Mouse (Mus musculus) heart, postnatal 0 days (tissue): ENCODE data around the gene Uba1. TPM values are rescaled to one million over a fixed set of nuclear protein-coding genes. Genes with fewer than 3 reads are reported as not detected.

Source experiments
- ATAC-seq: fragments of 200-750 bp; cut with Nextera tagmentation; 2 replicates; pipeline ENCODE4 v1.8.0; 2017; ENCODE audit warnings: low read depth, moderate number of reproducible peaks, moderate library complexity; ENCODE audit not compliant: insufficient read depth
- DNase-seq: peaks from one replicate; pipeline ENCODE4 v3.0.0-alpha.2; 2016; ENCODE audit warnings: low spot score
- H3K27ac ChIP-seq: fragments of 300-500 bp; sonication (generic); 2 replicates; pipeline ENCODE4 v1.5.1; 2014; ENCODE audit warnings: low read depth, mild to moderate bottlenecking
- H3K27me3 ChIP-seq: fragments of 300-500 bp; sonication (generic); 2 replicates; pipeline ENCODE4 v1.6.1; 2014; ENCODE audit warnings: low read length, mixed read lengths; ENCODE audit not compliant: control insufficient read depth, insufficient read depth
- H3K36me3 ChIP-seq: fragments of 300-500 bp; sonication (generic); replicated peaks from 2 replicates; pipeline ENCODE4 v1.6.1; 2014; ENCODE audit warnings: low read length, mixed read lengths; ENCODE audit not compliant: control insufficient read depth, insufficient read depth
- H3K4me1 ChIP-seq: fragments of 300-500 bp; sonication (generic); 2 replicates; pipeline ENCODE4 v1.6.1; 2014; ENCODE audit warnings: antibody characterized with exemption; ENCODE audit not compliant: control insufficient read depth, insufficient read depth
- H3K4me2 ChIP-seq: fragments of 300-500 bp; sonication (generic); 2 replicates; pipeline ENCODE4 v1.6.1; 2014; ENCODE audit warnings: low read depth, mild to moderate bottlenecking, low read length, moderate library complexity
- H3K4me3 ChIP-seq: fragments of 300-500 bp; sonication (generic); 2 replicates; pipeline ENCODE4 v1.5.1; 2014; ENCODE audit warnings: low read depth, low read length
- H3K9ac ChIP-seq: fragments of 300-500 bp; sonication (generic); replicated peaks from 2 replicates; pipeline ENCODE4 v1.6.1; 2014; ENCODE audit warnings: low read depth, low read length, mixed read lengths
- H3K9me3 ChIP-seq: fragments of 300-500 bp; sonication (generic); replicated peaks from 2 replicates; pipeline ENCODE4 v1.6.1; 2016; ENCODE audit warnings: low read length; ENCODE audit not compliant: control insufficient read depth
- CTCF ChIP-seq: IDR thresholded peaks from 2 replicates; pipeline ENCODE4 v1.5.1; 2016; ENCODE audit warnings: antibody characterized with exemption, control low read depth, low read depth
- EP300 ChIP-seq: IDR thresholded peaks from 2 replicates; pipeline ENCODE4 v1.6.1; 2016; ENCODE audit warnings: antibody characterized with exemption, low read depth
- WGBS: fragments of 180-500 bp; shearing (Covaris S2); extraction: QIAGEN DNeasy Blood & Tissue Kit; methylation state at CpG from one replicate; pipeline ENCODE4 v1.1.7; 2014; 5-methylcytosine and 5-hydroxymethylcytosine counted together
- polyA plus RNA-seq: library from polyadenylated mRNA; unstranded; fragments of >200 nt; fragmentation: Nextera tagmentation; extraction: Ambion mirVana; gene quantifications from 2 replicates; pipeline ENCODE4 v1.2.1, GENCODE M21; 2015
- total RNA-seq: library from RNA; depleted of rRNA; stranded (reverse); fragments of >200 nt; gene quantifications from 2 replicates; pipeline ENCODE4 v1.2.3, GENCODE M21; 2014; ENCODE audit warnings: low replicate concordance

Uba1 gene
- total and polyA plus RNA-seq, 2 experiments from 2014 or later: 105 to 258 TPM

- Histone ChIP-seq H3K4me3 (no peak overlapping the region), H3K9ac (no peak overlapping the region), H3K4me2 (no peak overlapping the region), H3K27ac (no peak overlapping the region), H3K4me1 (peaks cover 5% of the 10 kb centered on the region; the same call in 1 of the 2 replicates), H3K9me3 (no peaks in the 10 kb centered on the region), H3K36me3 (peaks cover 20% of the 10 kb centered on the region), H3K27me3 (no peaks in the 10 kb centered on the region)
- ATAC-seq (no peak), DNase-seq (no peak)
- WGBS: 40% methylated on average over 3 of the region's 3 CpGs
- TF ChIP-seq EP300 (no peak), CTCF (no peak)
These were observed 33.4 kb downstream of the Uba1 start for GRCm38 (mm10) chrX:20691566-20691965.

DNA sequence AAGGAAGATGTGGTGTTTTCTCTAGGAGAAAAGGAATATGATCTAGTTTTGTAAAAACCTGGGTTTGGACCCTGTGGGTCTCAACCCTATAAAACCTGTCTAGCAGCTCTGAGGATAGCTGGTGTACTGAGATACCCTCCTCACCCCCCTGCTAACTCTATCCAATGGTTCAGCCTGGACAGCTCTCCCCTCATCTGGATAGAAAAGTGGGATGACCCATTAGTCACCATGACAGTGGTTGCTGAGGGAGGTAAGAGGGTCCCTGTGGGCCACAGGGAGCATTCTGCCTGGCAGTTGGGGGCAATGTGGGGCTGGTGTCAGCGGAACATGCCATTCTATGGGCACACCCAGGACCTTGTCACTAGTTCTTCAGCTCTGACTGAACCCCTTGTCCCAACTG is 34.5 kb downstream of the Uba1 start:
- H3K27me3 ChIP-seq: no peaks in the 10 kb centered on the region
- TF ChIP-seq EP300: no peak
- TF ChIP-seq CTCF: no peak
- H3K4me3 ChIP-seq: no peak overlapping the region
- H3K27ac ChIP-seq: no peak overlapping the region
- H3K4me1 ChIP-seq: no peaks in the 10 kb centered on the region
- DNase-seq: no peak
- 82% methylated on average over 1 of the region's 1 CpGs for WGBS
- H3K36me3 ChIP-seq: peaks cover 25% of the 10 kb centered on the region
- no peak overlapping the region for H3K9ac ChIP-seq
- no peak for ATAC-seq
- H3K9me3 ChIP-seq: no peaks in the 10 kb centered on the region
- H3K4me2 ChIP-seq: no peak overlapping the region

DNA sequence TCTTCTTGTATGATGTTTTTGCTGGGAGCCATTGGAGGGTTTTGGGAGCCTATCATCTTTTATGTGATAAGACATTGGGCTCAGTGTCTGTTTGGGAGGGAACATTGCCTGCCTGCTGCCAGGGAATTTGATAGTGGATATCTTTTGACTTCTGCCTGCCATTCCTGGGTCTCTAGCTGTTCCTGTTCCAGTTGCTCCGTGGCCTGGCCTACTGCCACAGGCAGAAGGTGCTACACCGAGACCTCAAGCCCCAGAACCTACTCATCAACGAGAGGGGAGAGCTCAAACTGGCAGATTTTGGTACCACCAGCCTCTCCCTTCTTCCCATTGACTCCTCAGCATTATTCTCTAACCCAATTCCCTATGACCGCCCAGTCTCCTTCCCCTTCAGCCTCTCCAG is 37.7 kb downstream of the Uba1 start:
- no peak overlapping the region for H3K27ac ChIP-seq
- ATAC-seq: peak; percentile 50; the same call in 1 of the 2 replicates
- DNase-seq: no peak
- WGBS: 61% methylated on average over 4 of the region's 4 CpGs
- no peaks in the 10 kb centered on the region for H3K4me1 ChIP-seq
- H3K9me3 ChIP-seq: no peaks in the 10 kb centered on the region
- peaks cover 41% of the 10 kb centered on the region for H3K36me3 ChIP-seq
- TF ChIP-seq CTCF (no peak), EP300 (no peak)
- H3K4me3 ChIP-seq: no peak overlapping the region
- no peak overlapping the region for H3K4me2 ChIP-seq
- H3K9ac ChIP-seq: no peak overlapping the region
- no peaks in the 10 kb centered on the region for H3K27me3 ChIP-seq

DNA sequence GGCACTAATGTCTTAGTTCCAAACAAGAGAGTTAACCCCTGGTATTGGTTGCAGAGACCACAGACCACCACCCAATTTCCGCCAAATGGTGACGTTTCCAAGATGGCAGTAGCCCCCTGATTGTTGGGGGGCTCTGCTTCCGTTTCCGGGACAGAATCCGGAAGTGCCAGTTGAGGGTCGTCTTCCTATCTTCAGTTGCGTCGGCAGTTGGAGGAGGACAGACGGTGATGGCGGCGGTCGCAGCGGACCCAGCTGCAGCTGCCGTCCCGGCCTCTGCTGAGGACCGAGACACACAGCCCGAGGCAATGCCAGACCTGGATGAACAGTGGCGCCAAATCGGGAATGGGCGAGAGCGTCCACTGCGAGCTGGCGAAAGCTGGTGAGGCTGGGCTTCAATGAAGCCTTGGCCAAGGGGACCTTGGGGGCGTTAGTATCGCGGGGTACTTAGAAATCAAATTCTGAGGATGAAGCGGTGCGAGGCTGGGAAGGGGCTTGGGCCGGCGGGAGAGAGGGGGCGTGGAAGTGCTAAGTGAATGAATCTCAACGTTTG is 45.7 kb downstream of the Uba1 start, which contains the start of gene Usp11:
Usp11 (plus strand) TSS at position 166 of the 550 bp plus-strand sequence.
- Histone ChIP-seq H3K27me3 (no peaks in the 10 kb centered on the region), H3K4me1 (no peaks in the 10 kb centered on the region), H3K9ac (peak within 1 kb of the TSS; percentile 64), H3K36me3 (peaks cover 8% of the 10 kb centered on the region; the same call in 1 of the 2 replicates), H3K27ac (peak within 1 kb of the TSS; percentile 90), H3K4me3 (peak within 1 kb of the TSS; percentile 59), H3K9me3 (no peaks in the 10 kb centered on the region), H3K4me2 (peak within 1 kb of the TSS; percentile 72)
- DNase-seq (no peak), ATAC-seq (peak; percentile 24)
- TF ChIP-seq EP300: no peak
- no peak for TF ChIP-seq CTCF
- 21% methylated on average over 32 of the region's 32 CpGs for WGBS

GRCm38 (mm10) chrX:20704295-20705082 is 46.4 kb downstream of the Uba1 start:
- peak overlapping the region; percentile 90 for H3K27ac ChIP-seq
- peak overlapping the region; percentile 72 for H3K4me2 ChIP-seq
- DNase-seq (peak; percentile 85), ATAC-seq (peak; percentile 99)
- WGBS: 11% methylated on average over 32 of the region's 32 CpGs
- no peaks in the 10 kb centered on the region for H3K27me3 ChIP-seq
- no peaks in the 10 kb centered on the region for H3K9me3 ChIP-seq
- peaks cover 2% of the 10 kb centered on the region; the same call in 1 of the 2 replicates for H3K36me3 ChIP-seq
- H3K4me1 ChIP-seq: no peaks in the 10 kb centered on the region
- H3K4me3 ChIP-seq: peak overlapping the region; percentile 59
- no peak for TF ChIP-seq CTCF
- H3K9ac ChIP-seq: peak overlapping the region; percentile 64
